Mouse (Mus musculus): ENCODE measurements around the gene Ctnna2. TPM values are rescaled to one million over a fixed set of nuclear protein-coding genes. Genes with fewer than 3 reads are reported as not detected.

Ctnna2 gene
- polyA plus RNA-seq, 1 experiment from 2014 or later, result 4.9 TPM

GRCm38 (mm10) chr6:77199375-77199774, 780.1 kb downstream of the Ctnna2 start:
- no peak for ATAC-seq
- H3K27ac ChIP-seq (ENCODE audit: low read length), result no peak overlapping the region
- H3K9me3 ChIP-seq (ENCODE audit: control insufficient read depth, low read length), result no peaks in the 10 kb centered on the region

DNA sequence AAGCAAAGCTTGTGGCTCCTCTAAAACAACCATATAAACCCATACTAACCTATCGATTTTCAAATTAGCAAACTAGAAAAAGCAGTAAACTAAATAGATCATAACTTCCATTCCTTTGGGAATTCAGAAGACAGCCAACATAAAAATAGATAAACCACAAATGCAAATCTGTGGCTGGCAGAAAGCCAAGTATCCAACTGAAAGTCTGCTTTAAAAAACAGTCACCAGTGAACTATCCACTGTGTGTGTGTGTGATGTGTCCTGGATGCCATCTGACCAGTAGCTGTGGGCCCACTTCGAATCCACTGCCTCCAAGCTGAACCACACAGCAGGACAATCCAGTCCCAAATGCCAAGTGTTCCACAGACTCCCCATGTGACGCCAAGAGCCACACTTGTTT, 782.8 kb downstream of the Ctnna2 start:
- Histone ChIP-seq H3K27ac (ENCODE audit: low read length) (no peak overlapping the region), H3K27me3 (replicated peaks; ENCODE audit: control insufficient read depth, insufficient read depth, low read length) (no peaks in the 10 kb centered on the region), H3K9me3 (ENCODE audit: control insufficient read depth, low read length) (no peaks in the 10 kb centered on the region), H3K4me2 (ENCODE audit: low read depth, low read length) (no peak overlapping the region), H3K4me1 (ENCODE audit: control insufficient read depth, insufficient read depth, low read length) (no peaks in the 10 kb centered on the region), H3K9ac (ENCODE audit: low read depth, low read length) (no peak overlapping the region), H3K36me3 (ENCODE audit: control insufficient read depth, insufficient read depth, low read length) (no peaks in the 10 kb centered on the region), H3K4me3 (ENCODE audit: low read length) (no peak overlapping the region)
- ATAC-seq, result no peak
- 82% methylated on average over 3 of the region's 3 CpGs for WGBS

More at GRCm38 (mm10) chr6:77199375-77199774, 780.1 kb downstream of the Ctnna2 start:
- Histone ChIP-seq H3K27me3 (replicated peaks; ENCODE audit: control insufficient read depth, insufficient read depth, low read length) (no peaks in the 10 kb centered on the region), H3K4me2 (ENCODE audit: low read depth, low read length) (no peak overlapping the region), H3K4me3 (ENCODE audit: low read length) (no peak overlapping the region), H3K9ac (ENCODE audit: low read depth, low read length) (no peak overlapping the region), H3K4me1 (ENCODE audit: control insufficient read depth, insufficient read depth, low read length) (no peaks in the 10 kb centered on the region), H3K36me3 (ENCODE audit: control insufficient read depth, insufficient read depth, low read length) (no peaks in the 10 kb centered on the region)
- WGBS, result 79% methylated on average over 2 of the region's 2 CpGs

DNA sequence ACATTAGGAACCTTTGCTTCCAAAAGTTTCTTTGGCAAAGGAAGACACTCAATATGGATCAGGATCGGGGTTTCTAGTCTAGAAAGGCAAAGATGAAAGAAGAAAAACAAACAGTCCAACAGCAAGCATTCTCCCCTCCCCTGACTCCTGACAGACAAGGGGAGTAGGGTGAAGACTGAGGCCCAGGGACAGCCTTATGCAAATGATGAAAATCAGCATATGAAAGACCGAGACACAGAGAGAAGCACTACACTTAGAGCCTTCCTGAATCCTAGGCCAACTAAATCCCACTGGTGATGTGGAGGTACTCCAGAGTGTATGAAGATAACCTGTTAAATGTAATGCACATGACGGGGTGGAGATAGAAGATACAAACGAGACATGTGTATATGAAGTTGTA, 787.9 kb downstream of the Ctnna2 start:
- Histone ChIP-seq H3K27ac (ENCODE audit: low read length) (no peak overlapping the region), H3K4me1 (ENCODE audit: control insufficient read depth, insufficient read depth, low read length) (no peaks in the 10 kb centered on the region), H3K4me3 (ENCODE audit: low read length) (no peak overlapping the region), H3K9ac (ENCODE audit: low read depth, low read length) (no peak overlapping the region), H3K36me3 (ENCODE audit: control insufficient read depth, insufficient read depth, low read length) (no peaks in the 10 kb centered on the region), H3K4me2 (ENCODE audit: low read depth, low read length) (no peak overlapping the region), H3K27me3 (replicated peaks; ENCODE audit: control insufficient read depth, insufficient read depth, low read length) (no peaks in the 10 kb centered on the region), H3K9me3 (ENCODE audit: control insufficient read depth, low read length) (no peaks in the 10 kb centered on the region)
- no peak for ATAC-seq
- WGBS, result 69% methylated on average over 4 of the region's 4 CpGs

DNA sequence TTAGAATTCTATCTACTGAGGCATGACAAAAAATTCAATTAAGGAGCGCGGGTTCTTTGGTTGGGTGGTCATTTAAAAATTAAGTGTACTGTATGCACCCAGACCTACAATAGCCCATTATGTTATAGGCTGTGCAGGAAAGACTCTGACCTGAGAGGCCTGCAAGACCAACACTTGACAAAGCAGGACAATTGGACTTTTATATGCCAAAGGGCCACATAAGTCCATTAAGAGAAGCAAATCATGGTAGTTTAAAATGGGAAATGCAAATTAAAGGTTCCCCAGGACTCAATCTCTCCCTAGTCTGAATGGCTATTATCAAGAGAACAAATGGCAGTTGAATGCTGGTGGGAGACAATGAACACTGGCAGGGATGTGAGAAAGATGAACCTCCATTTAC, 790.9 kb downstream of the Ctnna2 start:
- no peaks in the 10 kb centered on the region for H3K9me3 ChIP-seq (ENCODE audit: control insufficient read depth, low read length)
- ATAC-seq, result no peak
- no peak overlapping the region for H3K4me2 ChIP-seq (ENCODE audit: low read depth, low read length)
- 81% methylated on average over 2 of the region's 2 CpGs for whole genome bisulfite sequencing
- no peaks in the 10 kb centered on the region for H3K27me3 ChIP-seq (replicated peaks; ENCODE audit: control insufficient read depth, insufficient read depth, low read length)
- H3K27ac ChIP-seq (ENCODE audit: low read length), result no peak overlapping the region
- H3K9ac ChIP-seq (ENCODE audit: low read depth, low read length), result no peak overlapping the region
- no peak overlapping the region for H3K4me3 ChIP-seq (ENCODE audit: low read length)
- H3K4me1 ChIP-seq (ENCODE audit: control insufficient read depth, insufficient read depth, low read length), result no peaks in the 10 kb centered on the region
- H3K36me3 ChIP-seq (ENCODE audit: control insufficient read depth, insufficient read depth, low read length), result no peaks in the 10 kb centered on the region

GRCm38 (mm10) chr6:77185751-77186150, 793.7 kb downstream of the Ctnna2 start:
- Histone ChIP-seq H3K9me3 (ENCODE audit: control insufficient read depth, low read length) (no peaks in the 10 kb centered on the region), H3K9ac (ENCODE audit: low read depth, low read length) (no peak overlapping the region), H3K36me3 (ENCODE audit: control insufficient read depth, insufficient read depth, low read length) (no peaks in the 10 kb centered on the region), H3K27me3 (replicated peaks; ENCODE audit: control insufficient read depth, insufficient read depth, low read length) (no peaks in the 10 kb centered on the region), H3K4me2 (ENCODE audit: low read depth, low read length) (no peak overlapping the region), H3K4me1 (ENCODE audit: control insufficient read depth, insufficient read depth, low read length) (no peaks in the 10 kb centered on the region), H3K27ac (ENCODE audit: low read length) (no peak overlapping the region), H3K4me3 (ENCODE audit: low read length) (no peak overlapping the region)
- ATAC-seq, result no peak
- 79% methylated on average over 4 of the region's 4 CpGs for WGBS

- Histone ChIP-seq H3K9me3 (ENCODE audit: control insufficient read depth, low read length) (no peaks in the 10 kb centered on the region), H3K4me1 (ENCODE audit: control insufficient read depth, insufficient read depth, low read length) (no peaks in the 10 kb centered on the region), H3K9ac (ENCODE audit: low read depth, low read length) (no peak overlapping the region), H3K4me2 (ENCODE audit: low read depth, low read length) (no peak overlapping the region), H3K36me3 (ENCODE audit: control insufficient read depth, insufficient read depth, low read length) (no peaks in the 10 kb centered on the region), H3K27me3 (replicated peaks; ENCODE audit: control insufficient read depth, insufficient read depth, low read length) (no peaks in the 10 kb centered on the region), H3K27ac (ENCODE audit: low read length) (no peak overlapping the region), H3K4me3 (ENCODE audit: low read length) (no peak overlapping the region)
- WGBS, result 69% methylated on average over 2 of the region's 2 CpGs
- ATAC-seq, result no peak
Measured at GRCm38 (mm10) chr6:77184896-77185295, 794.6 kb downstream of the Ctnna2 start.

DNA sequence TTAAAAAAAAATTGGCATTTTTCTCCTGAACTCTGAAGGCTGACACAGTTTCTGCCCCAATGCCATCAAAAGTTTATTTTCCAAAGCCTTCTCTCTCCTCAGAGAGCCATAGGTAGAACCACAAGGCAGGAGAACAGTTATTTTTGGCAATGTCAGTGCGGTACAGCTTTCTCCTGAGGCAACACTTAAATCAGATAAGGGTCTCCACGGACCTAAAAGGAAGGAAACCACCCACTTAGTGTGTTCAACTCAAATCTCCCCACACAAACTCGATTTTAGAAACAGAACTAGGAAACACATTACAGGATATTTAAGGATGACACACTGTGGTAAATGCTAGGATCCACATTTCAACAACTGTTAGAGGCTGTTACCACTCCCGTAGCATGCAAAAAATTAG, 803.7 kb downstream of the Ctnna2 start:
- Histone ChIP-seq H3K4me1 (ENCODE audit: control insufficient read depth, insufficient read depth, low read length) (no peaks in the 10 kb centered on the region), H3K27me3 (replicated peaks; ENCODE audit: control insufficient read depth, insufficient read depth, low read length) (no peaks in the 10 kb centered on the region), H3K4me2 (ENCODE audit: low read depth, low read length) (no peak overlapping the region), H3K9ac (ENCODE audit: low read depth, low read length) (no peak overlapping the region), H3K36me3 (ENCODE audit: control insufficient read depth, insufficient read depth, low read length) (no peaks in the 10 kb centered on the region), H3K4me3 (ENCODE audit: low read length) (no peak overlapping the region), H3K9me3 (ENCODE audit: control insufficient read depth, low read length) (no peaks in the 10 kb centered on the region), H3K27ac (ENCODE audit: low read length) (no peak overlapping the region)
- no peak for ATAC-seq
- 60% methylated on average over 4 of the region's 4 CpGs for WGBS

- Histone ChIP-seq H3K36me3 (ENCODE audit: control insufficient read depth, insufficient read depth, low read length) (no peaks in the 10 kb centered on the region), H3K27me3 (replicated peaks; ENCODE audit: control insufficient read depth, insufficient read depth, low read length) (no peaks in the 10 kb centered on the region), H3K27ac (ENCODE audit: low read length) (no peak overlapping the region), H3K9me3 (ENCODE audit: control insufficient read depth, low read length) (no peaks in the 10 kb centered on the region), H3K9ac (ENCODE audit: low read depth, low read length) (no peak overlapping the region), H3K4me2 (ENCODE audit: low read depth, low read length) (no peak overlapping the region), H3K4me3 (ENCODE audit: low read length) (no peak overlapping the region), H3K4me1 (ENCODE audit: control insufficient read depth, insufficient read depth, low read length) (no peaks in the 10 kb centered on the region)
- 70% methylated on average over 5 of the region's 5 CpGs for WGBS
- no peak for ATAC-seq
Measured at GRCm38 (mm10) chr6:77157028-77157427, 822.5 kb downstream of the Ctnna2 start.

DNA sequence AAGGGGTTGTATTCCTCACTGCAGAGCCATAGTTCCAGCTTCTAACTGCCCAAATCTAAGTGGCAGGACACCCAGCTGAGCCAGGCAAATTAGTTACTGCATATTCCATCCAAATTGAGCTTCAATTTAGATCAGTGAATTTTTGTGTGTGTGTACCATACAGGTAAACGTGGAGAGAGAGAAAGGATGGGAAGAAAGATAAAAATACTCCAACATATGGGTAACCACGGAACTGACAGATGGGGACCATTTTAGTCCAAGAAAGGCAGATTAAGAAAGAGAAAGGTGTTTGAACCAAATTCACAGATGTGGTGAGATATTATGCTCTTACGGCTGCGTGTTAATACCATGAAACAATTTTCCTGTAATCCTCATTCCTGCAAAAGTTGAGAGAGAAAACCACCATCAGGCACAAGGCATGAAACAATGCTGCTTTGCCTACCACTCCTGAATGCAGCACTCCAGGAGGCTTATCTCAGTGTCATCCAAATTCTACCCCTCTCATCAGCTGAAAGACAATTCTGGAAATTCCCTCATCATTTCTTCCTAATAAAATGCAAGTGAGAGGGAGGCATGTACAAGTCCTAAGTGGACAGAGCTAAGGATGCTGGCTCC, 840.1 kb downstream of the Ctnna2 start:
- H3K9ac ChIP-seq (ENCODE audit: low read depth, low read length), result no peak overlapping the region
- no peak overlapping the region for H3K27ac ChIP-seq (ENCODE audit: low read length)
- no peaks in the 10 kb centered on the region for H3K4me1 ChIP-seq (ENCODE audit: control insufficient read depth, insufficient read depth, low read length)
- no peaks in the 10 kb centered on the region for H3K9me3 ChIP-seq (ENCODE audit: control insufficient read depth, low read length)
- 92% methylated on average over 4 of the region's 4 CpGs for WGBS
- H3K4me3 ChIP-seq (ENCODE audit: low read length), result no peak overlapping the region
- H3K36me3 ChIP-seq (ENCODE audit: control insufficient read depth, insufficient read depth, low read length), result no peaks in the 10 kb centered on the region
- ATAC-seq, result no peak
- no peaks in the 10 kb centered on the region for H3K27me3 ChIP-seq (replicated peaks; ENCODE audit: control insufficient read depth, insufficient read depth, low read length)
- H3K4me2 ChIP-seq (ENCODE audit: low read depth, low read length), result no peak overlapping the region

DNA sequence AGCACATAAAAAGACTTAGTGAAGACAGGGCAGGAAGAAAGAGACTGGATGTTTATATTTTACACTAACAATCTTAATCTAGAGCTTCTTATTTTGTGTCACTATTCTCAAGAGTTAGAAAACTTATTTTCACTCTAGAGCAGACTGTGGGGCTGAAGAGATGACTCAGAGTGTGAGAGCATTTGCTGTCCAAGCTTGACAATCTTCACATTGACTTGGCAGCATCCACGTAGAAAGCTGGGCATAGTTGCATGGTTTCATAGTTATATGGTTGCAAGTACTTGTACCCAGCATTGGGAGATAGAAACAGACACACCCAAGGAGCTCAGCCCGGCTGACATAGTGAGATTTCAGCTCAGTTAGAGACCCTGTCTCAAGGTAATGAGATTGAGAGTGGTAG, 858.6 kb downstream of the Ctnna2 start:
- no peaks in the 10 kb centered on the region for H3K36me3 ChIP-seq (ENCODE audit: control insufficient read depth, insufficient read depth, low read length)
- no peak for ATAC-seq
- H3K4me3 ChIP-seq (ENCODE audit: low read length), result no peak overlapping the region
- no peak overlapping the region for H3K9ac ChIP-seq (ENCODE audit: low read depth, low read length)
- 74% methylated on average over 2 of the region's 2 CpGs for WGBS
- H3K9me3 ChIP-seq (ENCODE audit: control insufficient read depth, low read length), result no peaks in the 10 kb centered on the region
- no peak overlapping the region for H3K27ac ChIP-seq (ENCODE audit: low read length)
- no peaks in the 10 kb centered on the region for H3K4me1 ChIP-seq (ENCODE audit: control insufficient read depth, insufficient read depth, low read length)
- H3K4me2 ChIP-seq (ENCODE audit: low read depth, low read length), result no peak overlapping the region
- no peaks in the 10 kb centered on the region for H3K27me3 ChIP-seq (replicated peaks; ENCODE audit: control insufficient read depth, insufficient read depth, low read length)

Measured in intestine, embryonic 16.5 days (tissue).